Mouse (Mus musculus) kidney, embryonic 16.5 days (tissue): ENCODE results near the gene Hoxb6. TPM values are rescaled to one million over a fixed set of nuclear protein-coding genes. Genes with fewer than 3 reads are reported as not detected.
A peak's percentile ranks its signal among the peaks of the same experiment; 100 is the strongest.

ENCODE experiments used
- ATAC-seq: fragments of 200-750 bp; cut with Nextera tagmentation; 2 replicates; pipeline ENCODE4 v1.8.0; 2017; ENCODE audit warnings: moderate TSS enrichment; ENCODE audit not compliant: low FRiP score, low TSS enrichment
- H3K27ac ChIP-seq: fragments of 300-500 bp; sonication (generic); 2 replicates; pipeline ENCODE4 v1.5.1; 2014; ENCODE audit warnings: low read length
- H3K27me3 ChIP-seq: fragments of 300-500 bp; sonication (generic); 2 replicates; pipeline ENCODE4 v1.6.1; 2014; ENCODE audit warnings: low read length, control low read depth, mixed read lengths; ENCODE audit not compliant: insufficient read depth
- H3K36me3 ChIP-seq: fragments of 300-500 bp; sonication (generic); 2 replicates; pipeline ENCODE4 v1.6.1; 2014; ENCODE audit warnings: low read length, control low read depth, mixed read lengths; ENCODE audit not compliant: insufficient read depth
- H3K4me1 ChIP-seq: fragments of 300-500 bp; sonication (generic); 2 replicates; pipeline ENCODE4 v1.6.1; 2014; ENCODE audit warnings: low read length, control low read depth, mixed read lengths; ENCODE audit not compliant: insufficient read depth
- H3K4me2 ChIP-seq: fragments of 300-500 bp; sonication (generic); replicated peaks from 2 replicates; pipeline ENCODE4 v1.6.1; 2014; ENCODE audit warnings: low read depth, low read length
- H3K4me3 ChIP-seq: fragments of 300-500 bp; sonication (generic); 2 replicates; pipeline ENCODE4 v1.5.1; 2014; ENCODE audit warnings: mild to moderate bottlenecking, low read length
- H3K9ac ChIP-seq: fragments of 300-500 bp; sonication (generic); replicated peaks from 2 replicates; pipeline ENCODE4 v1.6.1; 2014; ENCODE audit warnings: low read length
- H3K9me3 ChIP-seq: fragments of 300-500 bp; sonication (generic); 2 replicates; pipeline ENCODE4 v1.6.1; 2016; ENCODE audit warnings: low read length, control low read depth
- WGBS: fragments of 180-500 bp; shearing (Covaris S2); extraction: QIAGEN DNeasy Blood & Tissue Kit; methylation state at CpG from one replicate; pipeline ENCODE4 v1.1.7; 2014; 5-methylcytosine and 5-hydroxymethylcytosine counted together
- polyA plus RNA-seq: library from polyadenylated mRNA; unstranded; fragments of >200 nt; fragmentation: Nextera tagmentation; extraction: Ambion mirVana; gene quantifications from 2 replicates; pipeline ENCODE4 v1.2.1, GENCODE M21; 2015

Gene Hoxb6
- polyA plus RNA-seq, 1 experiment from 2014 or later: 50.3 TPM

DNA sequence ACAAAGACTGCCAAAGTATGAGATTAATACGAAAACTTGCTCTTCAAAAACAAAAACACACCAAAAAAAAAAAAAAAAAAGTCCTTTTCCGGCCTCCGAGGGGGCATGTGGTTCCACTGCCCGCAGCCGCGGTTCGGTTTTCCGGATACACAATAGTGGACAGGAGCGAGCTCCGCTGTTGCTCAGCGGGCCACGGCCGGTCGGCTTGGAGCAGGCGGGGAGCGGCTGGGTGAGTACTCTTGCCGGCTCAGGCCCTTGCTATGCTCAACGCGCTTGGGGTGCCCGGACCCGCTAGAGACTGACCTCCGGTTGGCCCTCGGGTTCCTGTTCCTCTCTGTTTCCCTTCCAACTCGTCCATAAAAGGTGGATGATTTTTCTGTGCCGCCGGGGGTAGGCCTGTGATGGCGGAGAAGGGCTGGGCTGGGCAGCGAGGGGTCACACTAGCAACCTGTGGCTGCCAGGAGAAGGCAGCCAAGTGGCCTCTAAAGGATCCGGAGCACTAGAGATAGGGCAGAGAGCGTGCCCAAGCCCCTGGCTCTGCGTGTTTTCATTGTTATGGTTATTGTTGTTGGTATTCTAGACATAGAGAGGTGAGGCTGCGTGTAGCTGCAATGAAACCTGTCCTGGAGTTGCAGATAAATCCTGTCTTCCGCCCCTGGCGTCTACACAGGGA is 22.5 kb downstream of the Hoxb6 start:
- WGBS: 4% methylated on average over 34 of the region's 34 CpGs
- Histone ChIP-seq H3K9ac (peak overlapping the region; percentile 90), H3K27ac (peak overlapping the region; percentile 99), H3K9me3 (no peaks in the 10 kb centered on the region), H3K36me3 (0 out of 2 replicates have a peak, but pooled peaks cover 4% of the 10 kb centered on the region), H3K27me3 (no peaks in the 10 kb centered on the region), H3K4me2 (peak overlapping the region; percentile 90), H3K4me1 (peaks cover 71% of the 10 kb centered on the region), H3K4me3 (peak overlapping the region; percentile 71)
- no peak for ATAC-seq

DNA sequence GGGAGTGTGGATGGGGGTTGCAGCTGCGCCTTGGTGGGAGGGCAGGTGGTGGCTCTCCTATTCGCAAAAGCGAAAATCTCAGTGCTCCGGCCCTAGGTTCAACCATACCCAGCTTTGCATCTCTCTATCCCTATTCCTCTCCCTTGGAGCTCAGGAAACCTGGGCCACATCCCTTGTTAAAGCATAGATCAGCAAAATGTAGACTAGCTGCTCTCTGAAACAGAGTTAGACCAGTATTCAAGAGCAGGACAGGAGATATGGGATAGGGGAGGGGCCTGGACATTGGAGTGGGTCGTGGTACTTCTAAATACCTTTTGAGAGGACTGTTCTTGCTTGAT is 23.0 kb downstream of the Hoxb6 start:
- H3K9ac ChIP-seq: peak overlapping the region; percentile 90
- 0 out of 2 replicates have a peak, but pooled peaks cover 4% of the 10 kb centered on the region for H3K36me3 ChIP-seq
- H3K4me2 ChIP-seq: peak overlapping the region; percentile 90
- H3K4me3 ChIP-seq: peak overlapping the region; percentile 71
- 10% methylated on average over 5 of the region's 5 CpGs for WGBS
- peaks cover 66% of the 10 kb centered on the region for H3K4me1 ChIP-seq
- no peaks in the 10 kb centered on the region for H3K9me3 ChIP-seq
- no peak for ATAC-seq
- peak overlapping the region; percentile 99 for H3K27ac ChIP-seq
- no peaks in the 10 kb centered on the region for H3K27me3 ChIP-seq

DNA sequence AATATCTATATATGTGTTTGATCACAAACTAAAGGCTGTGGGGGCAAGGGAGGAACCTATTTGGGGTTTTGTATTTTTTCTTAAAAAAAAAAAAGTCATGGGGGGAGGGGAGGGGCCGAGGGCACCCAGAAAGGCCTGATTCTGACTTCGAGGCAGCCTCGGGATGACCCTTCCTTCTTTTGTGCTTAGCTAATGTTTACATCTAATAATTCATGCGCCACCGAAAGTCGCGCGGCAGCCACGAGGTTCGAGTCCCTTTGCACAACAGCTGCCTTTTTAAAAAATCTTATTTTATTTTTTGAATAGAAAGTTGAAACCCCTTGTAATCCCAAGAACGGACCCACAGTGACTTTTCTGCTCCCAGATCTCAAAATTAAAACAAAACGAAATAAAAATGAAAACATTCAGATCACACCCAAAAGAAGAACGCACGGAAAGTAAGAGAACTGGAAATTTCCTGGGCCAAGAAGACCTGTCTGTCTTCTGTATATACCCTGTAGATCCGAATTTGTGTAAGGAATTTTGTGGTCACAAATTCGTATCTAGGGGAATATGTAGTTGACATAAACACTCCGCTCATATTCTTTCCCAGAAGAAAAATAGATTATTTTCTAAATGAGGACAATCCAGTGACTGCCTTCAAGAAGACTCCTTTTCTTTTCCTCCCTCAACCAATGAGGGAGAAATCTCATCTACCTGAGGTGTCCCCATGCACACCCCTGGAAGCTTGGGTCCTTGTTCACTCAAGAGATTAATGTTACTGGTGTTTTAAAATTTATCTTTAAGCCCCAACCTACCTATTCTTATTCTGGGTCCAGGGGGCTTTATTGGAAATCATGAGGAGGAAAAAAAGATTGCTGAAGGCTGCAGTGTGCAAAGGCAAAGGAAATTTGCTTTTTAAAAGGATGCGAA is 24.7 kb downstream of the Hoxb6 start:
- ATAC-seq: no peak
- Histone ChIP-seq H3K36me3 (0 out of 2 replicates have a peak, but pooled peaks cover 4% of the 10 kb centered on the region), H3K4me3 (peak overlapping the region; percentile 71), H3K9me3 (no peaks in the 10 kb centered on the region), H3K27ac (peak overlapping the region; percentile 99), H3K27me3 (no peaks in the 10 kb centered on the region), H3K9ac (peak overlapping the region; percentile 90), H3K4me2 (peak overlapping the region; percentile 90), H3K4me1 (peaks cover 71% of the 10 kb centered on the region)
- WGBS: 7% methylated on average over 18 of the region's 18 CpGs

DNA sequence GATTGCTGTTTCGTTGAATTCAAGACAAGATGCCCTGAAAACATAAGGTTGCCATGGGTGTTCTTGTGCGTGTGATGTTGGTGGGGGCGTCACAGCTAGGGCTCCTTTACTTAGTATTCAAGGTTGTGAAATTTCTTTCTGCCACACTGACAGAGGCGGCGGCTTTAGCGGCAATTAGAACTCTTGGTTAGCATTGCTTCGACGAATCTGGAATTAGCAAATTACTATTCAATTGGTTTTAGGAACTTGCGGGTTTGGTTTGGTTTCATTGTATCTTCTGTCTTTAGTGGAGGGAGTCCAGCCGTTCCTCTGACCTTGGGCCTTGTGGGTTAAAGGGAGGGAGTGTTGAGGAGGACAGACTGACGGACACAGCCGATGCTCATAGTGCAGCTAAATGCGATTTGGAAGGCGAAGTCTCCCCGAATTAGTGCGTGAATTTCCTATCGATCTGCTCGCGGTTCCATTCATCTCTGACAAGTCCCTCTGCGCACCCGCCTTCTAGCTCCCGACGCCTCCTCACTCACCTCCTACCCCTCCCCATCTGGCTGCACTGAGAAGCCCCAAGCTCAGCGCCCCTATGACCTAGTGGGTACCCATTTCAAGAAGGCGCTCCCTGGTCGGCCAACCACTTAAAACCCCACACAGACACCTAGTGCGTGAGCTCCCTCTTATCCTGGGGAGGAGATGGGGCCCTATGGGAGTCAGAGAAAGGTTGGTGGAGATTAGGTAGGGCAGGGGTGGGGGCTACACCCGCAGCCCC is 25.5 kb downstream of the Hoxb6 start, which contains the start of gene Hoxb4:
Hoxb4 (plus strand) TSS at position 660 of the 760 bp plus-strand sequence.
- Histone ChIP-seq H3K4me3 (peak within 1 kb of the TSS; percentile 71), H3K9ac (peak within 1 kb of the TSS; percentile 90), H3K36me3 (0 out of 2 replicates have a peak, but pooled peaks cover 4% of the 10 kb centered on the region), H3K27me3 (no peaks in the 10 kb centered on the region), H3K4me2 (peak within 1 kb of the TSS; percentile 90), H3K27ac (peak within 1 kb of the TSS; percentile 99), H3K9me3 (no peaks in the 10 kb centered on the region), H3K4me1 (peaks cover 72% of the 10 kb centered on the region)
- peak; percentile 6; the same call in 1 of the 2 replicates for ATAC-seq
- WGBS: 7% methylated on average over 28 of the region's 28 CpGs

DNA sequence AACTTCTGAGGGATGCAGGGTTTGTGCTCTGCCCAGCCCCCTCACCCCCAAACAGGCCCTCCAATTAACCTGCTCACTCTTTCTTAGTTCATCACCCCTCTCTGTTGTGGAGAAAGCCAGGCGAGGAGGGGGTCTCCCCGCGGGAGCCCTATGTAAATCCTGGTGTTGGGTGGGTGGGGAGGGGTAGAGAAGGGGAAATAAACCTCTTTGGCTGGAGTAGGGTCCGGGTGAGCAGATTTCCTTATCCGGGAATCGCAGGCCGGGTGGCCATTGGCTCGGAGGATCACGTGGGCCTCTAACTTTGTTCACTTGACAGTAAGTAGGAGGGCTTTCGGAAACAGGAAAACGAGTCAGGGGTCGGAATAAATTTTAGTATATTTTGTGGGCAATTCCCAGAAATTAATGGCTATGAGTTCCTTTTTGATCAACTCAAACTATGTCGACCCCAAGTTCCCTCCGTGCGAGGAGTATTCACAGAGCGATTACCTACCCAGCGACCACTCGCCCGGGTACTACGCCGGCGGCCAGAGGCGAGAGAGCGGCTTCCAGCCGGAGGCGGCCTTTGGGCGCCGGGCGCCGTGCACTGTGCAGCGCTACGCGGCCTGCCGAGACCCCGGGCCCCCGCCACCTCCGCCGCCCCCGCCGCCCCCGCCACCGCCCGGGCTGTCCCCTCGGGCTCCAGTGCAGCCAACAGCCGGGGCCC is 26.2 kb downstream of the Hoxb6 start:
- peak overlapping the region; percentile 90 for H3K9ac ChIP-seq
- H3K4me2 ChIP-seq: peak overlapping the region; percentile 90
- peaks cover 72% of the 10 kb centered on the region for H3K4me1 ChIP-seq
- WGBS: under 1% methylated on average over 38 of the region's 45 CpGs
- no peaks in the 10 kb centered on the region for H3K9me3 ChIP-seq
- peak; percentile 76 for ATAC-seq
- H3K4me3 ChIP-seq: peak overlapping the region; percentile 71
- H3K27ac ChIP-seq: peak overlapping the region; percentile 99
- no peaks in the 10 kb centered on the region for H3K27me3 ChIP-seq
- 0 out of 2 replicates have a peak, but pooled peaks cover 4% of the 10 kb centered on the region for H3K36me3 ChIP-seq

DNA sequence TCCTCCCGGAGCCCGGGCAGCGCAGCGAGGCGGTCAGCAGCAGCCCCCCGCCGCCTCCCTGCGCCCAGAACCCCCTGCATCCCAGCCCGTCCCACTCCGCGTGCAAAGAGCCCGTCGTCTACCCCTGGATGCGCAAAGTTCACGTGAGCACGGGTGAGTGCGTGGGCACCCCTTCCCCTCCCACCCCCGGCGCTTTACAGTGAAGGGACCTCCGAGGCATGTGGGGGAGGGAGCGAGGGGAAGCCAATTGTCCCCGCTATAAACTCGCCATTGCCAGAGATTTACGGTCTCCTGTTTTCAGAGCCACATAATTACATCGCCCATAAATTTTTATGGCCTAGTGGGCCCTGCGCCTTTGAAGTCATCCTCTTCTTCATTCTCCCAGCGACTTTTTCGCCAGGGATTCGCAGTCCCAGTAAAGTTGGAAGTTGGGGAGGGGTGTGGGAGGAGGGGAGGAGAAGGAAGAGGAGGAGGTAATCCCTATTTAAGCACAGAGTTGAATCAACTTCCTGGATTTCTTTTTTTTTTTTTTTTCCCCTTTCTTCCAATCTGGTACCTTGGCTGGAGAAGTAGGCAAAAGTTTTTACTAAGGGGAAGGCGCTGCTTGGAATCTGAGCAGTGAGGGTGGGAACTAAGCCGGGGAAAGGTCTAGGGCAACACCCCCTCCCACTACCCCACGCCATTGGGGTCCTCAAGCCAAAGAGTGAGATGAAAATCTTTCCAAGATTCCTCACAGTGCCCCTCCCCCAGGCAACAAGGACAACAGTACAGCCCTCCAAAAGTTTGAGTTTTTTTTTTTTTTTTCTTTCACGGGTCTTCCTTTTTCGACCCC is 27.0 kb downstream of the Hoxb6 start:
- H3K27me3 ChIP-seq: no peaks in the 10 kb centered on the region
- peak overlapping the region; percentile 99 for H3K27ac ChIP-seq
- H3K9ac ChIP-seq: peak overlapping the region; percentile 90
- H3K9me3 ChIP-seq: no peaks in the 10 kb centered on the region
- ATAC-seq: peak; percentile 87
- H3K4me1 ChIP-seq: peaks cover 72% of the 10 kb centered on the region
- under 1% methylated on average over 26 of the region's 34 CpGs for WGBS
- peak overlapping the region; percentile 90 for H3K4me2 ChIP-seq
- peak overlapping the region; percentile 71 for H3K4me3 ChIP-seq
- 0 out of 2 replicates have a peak, but pooled peaks cover 4% of the 10 kb centered on the region for H3K36me3 ChIP-seq

DNA sequence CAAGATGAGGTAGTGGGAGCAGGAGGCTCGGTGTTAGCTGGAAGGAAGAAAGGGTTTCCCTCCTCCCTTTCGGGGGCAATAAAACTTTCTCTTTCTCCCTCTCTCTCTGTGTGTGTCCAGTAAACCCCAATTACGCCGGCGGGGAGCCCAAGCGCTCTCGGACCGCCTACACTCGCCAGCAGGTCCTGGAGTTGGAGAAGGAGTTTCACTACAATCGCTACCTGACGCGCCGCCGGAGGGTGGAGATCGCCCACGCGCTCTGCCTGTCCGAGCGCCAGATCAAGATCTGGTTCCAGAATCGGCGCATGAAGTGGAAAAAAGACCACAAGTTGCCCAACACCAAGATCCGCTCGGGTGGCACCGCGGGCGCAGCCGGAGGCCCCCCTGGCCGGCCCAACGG is 27.6 kb downstream of the Hoxb6 start:
- H3K4me2 ChIP-seq: peak overlapping the region; percentile 90
- H3K9me3 ChIP-seq: no peaks in the 10 kb centered on the region
- 0 out of 2 replicates have a peak, but pooled peaks cover 2% of the 10 kb centered on the region for H3K36me3 ChIP-seq
- peak; percentile 5; the same call in 1 of the 2 replicates for ATAC-seq
- H3K9ac ChIP-seq: peak overlapping the region; percentile 90
- peak overlapping the region; percentile 99 for H3K27ac ChIP-seq
- H3K4me3 ChIP-seq: peak overlapping the region; percentile 71
- no peaks in the 10 kb centered on the region for H3K27me3 ChIP-seq
- H3K4me1 ChIP-seq: peaks cover 75% of the 10 kb centered on the region
- 1% methylated on average over 29 of the region's 29 CpGs for WGBS

DNA sequence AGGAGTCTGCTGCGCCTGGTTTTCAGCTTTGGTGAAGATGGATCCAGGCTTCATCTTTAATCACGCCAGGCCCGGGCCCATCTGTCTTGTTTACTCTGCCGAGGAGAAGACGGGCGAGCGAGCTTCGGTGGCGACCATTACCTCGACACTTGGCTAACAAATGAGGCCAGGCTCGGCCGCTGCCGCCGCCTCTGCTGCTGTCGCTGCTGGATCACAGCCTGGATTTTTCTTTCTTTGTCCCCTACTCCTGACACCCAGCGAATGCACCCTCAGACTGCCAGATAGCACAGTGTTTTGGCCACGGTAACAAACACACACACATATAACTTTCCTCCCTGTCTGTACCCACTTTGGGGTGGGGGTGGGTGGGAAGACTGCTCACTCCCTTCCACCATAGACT is 28.4 kb downstream of the Hoxb6 start:
- Histone ChIP-seq H3K9ac (peak overlapping the region; percentile 90), H3K9me3 (no peaks in the 10 kb centered on the region), H3K4me2 (peak overlapping the region; percentile 90), H3K4me1 (peaks cover 75% of the 10 kb centered on the region), H3K27ac (peak overlapping the region; percentile 99), H3K27me3 (no peaks in the 10 kb centered on the region), H3K36me3 (no peaks in the 10 kb centered on the region), H3K4me3 (peak overlapping the region; percentile 71)
- WGBS: 8% methylated on average over 17 of the region's 17 CpGs
- ATAC-seq: no peak
